Mouse (Mus musculus) heart, adult 11 months (tissue): Measurements from ENCODE around the gene Tbxas1.

Experiments
- DNase-seq: peaks from one replicate; pipeline ENCODE4 v3.0.0; 2022

Tbxas1 gene

DNA sequence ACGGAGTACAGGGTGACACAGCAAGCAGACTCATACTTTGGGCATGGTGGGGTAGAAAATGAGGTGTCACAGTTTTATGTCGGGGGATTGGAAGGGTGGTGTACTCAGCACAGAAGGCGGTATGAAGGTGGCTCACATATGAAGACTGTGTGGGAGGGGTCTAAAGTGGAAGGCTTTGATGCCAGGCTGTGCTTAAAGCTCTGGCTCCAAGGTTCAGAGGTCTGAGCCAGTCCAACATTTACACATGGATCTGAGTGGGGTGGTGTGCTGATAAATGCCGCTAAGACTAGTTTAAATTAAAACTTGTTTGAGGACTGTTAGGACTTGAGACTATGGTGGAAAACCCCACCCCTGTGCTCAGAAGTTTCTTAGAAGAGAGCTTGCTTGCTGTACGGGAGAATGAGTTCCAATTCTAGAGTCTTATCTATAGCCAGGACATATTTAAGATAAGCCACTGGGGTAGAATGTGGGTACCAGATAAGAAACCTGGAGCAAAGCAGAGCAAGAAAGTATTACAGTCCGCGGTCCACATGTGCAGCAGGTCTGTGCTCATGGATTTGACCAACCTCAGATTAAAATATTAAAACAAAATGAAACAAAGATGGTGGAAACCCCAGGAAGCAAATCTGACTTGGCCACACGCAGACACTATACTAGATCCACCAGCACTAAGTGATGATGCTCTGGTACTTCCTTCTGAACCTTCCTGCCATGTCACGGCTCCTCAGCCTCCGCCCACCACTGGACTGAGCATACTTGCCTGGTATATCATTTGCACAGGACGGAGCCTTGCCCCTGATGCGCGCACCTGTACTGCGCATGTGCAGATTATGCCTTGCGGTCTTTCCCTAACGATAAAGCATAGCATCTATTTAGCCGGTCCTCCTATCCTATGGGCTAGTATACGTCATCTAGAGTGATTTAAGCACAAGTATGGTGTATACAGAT is 48.9 kb downstream of the Tbxas1 start:
- no peak for DNase-seq

DNA sequence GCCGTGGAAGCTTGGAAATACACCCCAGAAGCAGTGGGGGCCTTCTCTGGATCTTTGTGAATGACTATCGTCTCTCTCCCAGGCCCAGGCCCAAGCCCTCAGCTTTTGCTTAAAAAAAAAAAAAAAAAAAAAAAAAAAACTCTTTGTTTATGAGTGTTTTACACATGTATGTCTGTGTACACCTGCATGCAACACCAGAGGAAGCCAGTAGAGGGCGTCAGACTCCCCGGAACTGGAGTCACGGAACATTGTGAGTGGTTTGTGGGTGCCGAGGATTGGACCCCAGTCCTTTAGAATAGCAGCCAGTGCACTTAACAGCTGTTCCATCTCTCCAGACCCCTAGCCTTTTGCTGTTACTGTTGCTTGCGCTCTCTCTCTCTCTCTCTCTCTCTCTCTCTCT is 50.5 kb downstream of the Tbxas1 start:
- DNase-seq = no peak

DNA sequence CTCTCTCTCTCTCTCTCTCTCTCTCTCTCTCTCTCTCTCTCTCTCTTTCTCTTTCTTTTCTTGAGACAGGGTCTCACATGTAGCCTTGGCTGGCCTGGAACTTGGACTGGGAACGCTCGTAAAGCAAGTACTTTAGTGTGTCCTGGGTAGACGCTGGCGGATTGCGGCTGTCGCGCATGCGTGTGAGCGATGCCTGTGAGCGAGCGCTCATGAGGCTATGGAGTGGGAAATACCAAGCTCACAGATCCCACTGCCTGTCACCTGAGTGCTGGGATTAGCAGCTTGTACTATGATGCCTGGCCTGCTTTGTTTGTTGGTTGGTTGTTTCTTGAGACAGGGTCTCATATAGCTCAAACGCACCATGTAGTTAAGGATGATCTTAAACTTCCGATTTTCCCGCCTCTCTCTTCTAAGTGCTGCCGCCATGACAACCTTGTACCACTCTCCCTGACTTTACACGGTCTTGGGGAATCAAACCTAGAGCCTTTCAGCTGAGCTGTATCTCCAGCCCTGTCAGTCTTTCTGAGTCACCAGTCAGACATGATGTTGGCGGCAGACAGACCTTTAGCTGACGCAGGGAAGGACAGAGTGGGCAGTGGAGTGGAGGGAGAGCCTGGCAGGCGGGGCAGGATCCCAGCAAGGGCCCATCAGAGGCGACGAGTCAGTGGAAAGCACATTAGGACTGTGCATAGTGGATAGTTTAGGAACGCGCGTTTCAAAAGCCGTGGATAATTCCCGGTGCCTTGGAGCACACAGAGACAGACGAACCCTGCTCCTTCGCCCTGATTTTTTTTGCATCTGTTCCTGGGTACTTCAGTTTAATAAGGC is 51.1 kb downstream of the Tbxas1 start:
- no peak for DNase-seq

DNA sequence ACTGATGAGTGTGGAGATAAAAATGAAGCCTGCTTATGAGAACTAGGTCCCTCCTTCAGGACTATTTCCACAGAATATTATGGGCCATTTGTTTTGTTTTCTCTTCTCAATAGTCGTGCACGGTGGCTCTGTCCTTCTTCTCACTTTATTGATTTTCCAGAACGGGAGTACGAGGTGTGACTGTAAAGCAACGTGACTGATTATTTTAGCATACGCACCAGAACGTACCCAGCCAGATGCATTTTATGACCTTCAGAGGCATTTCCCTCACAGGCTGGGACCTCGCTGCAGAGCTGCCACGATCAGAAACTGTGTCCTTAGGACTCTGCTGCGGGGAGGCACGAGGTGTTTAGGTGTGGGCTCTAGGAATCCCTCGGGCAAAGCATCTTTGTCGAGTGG is 51.8 kb downstream of the Tbxas1 start:
- DNase-seq = no peak

DNA sequence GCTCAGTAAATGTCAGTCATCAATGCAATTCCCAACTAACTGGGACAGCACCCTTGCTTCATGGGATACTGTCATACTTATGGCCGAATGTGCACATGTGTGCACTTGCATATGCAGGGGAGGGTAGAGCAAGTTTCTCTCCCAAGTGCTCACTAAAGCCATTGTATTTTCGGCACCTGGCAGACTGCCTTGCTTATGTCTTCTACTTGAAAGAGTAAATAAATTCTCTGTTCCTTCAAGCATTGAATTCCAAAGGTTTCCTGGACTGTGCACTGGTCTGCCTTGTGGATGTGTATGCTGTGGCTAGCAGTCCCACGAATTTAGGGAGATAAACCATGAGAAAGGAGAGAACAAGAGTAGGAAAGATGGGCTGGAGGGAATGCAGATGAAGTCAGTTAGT is 53.3 kb downstream of the Tbxas1 start:
- no peak for DNase-seq

DNA sequence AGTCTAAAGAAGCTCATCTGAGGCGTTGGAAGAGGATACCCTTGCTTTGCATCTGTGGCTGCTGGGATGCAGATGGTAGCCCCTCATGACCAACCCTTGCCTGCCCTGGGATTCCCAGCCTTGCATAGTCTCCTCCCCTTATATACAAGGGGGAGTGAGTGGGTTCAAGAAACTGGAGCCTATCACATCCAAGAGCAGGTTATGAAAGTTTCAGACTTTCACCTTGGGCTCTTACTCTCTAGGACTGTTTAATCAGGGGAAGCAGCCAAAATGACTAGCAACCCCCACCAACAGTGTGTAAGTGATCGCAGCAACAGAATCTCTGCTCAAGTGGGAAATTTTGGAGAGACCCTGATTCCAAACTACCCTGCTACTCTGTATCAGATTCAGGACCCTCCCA is 60.8 kb downstream of the Tbxas1 start:
- no peak for DNase-seq

DNA sequence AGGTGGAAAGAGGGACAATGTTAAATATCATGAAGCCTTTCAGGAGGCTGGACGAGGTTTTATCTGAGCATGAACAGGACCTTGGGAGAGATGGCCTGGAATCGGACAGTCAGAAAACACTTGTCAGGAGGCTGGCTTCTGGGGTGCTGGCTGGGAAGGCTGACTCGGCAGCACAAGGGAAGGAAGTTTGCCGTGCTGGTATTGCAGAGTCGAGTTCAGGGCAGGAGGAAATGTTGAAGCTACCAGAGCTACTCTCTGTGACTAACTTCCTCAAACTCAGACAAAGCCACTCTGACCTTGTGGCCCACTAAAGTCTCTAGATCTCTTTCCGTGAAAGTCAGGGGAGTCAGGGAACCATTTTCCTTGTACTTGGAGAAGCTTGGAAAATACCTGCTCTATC is 63.2 kb downstream of the Tbxas1 start:
- peak; percentile 96 for DNase-seq

DNA sequence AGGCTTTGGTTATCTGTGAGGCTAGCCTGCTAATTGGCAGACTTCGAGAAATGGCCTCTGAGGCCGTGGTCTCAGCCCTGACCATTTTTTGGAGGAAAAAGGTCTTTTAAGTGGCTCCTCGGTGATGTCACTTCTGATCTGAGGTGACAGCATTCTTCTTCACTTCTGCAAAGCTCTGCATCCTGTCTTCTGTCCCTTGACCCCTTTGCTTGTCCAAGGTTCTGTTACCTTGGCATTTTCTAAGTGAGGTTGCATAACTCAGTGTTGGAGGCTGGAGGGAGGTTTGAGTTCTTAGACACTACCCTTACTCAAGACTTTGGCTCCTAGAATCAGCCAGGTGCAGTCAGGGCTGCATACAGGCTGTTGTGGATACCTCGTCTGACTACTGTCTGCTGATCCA is 63.9 kb downstream of the Tbxas1 start:
- DNase-seq = no peak

DNA sequence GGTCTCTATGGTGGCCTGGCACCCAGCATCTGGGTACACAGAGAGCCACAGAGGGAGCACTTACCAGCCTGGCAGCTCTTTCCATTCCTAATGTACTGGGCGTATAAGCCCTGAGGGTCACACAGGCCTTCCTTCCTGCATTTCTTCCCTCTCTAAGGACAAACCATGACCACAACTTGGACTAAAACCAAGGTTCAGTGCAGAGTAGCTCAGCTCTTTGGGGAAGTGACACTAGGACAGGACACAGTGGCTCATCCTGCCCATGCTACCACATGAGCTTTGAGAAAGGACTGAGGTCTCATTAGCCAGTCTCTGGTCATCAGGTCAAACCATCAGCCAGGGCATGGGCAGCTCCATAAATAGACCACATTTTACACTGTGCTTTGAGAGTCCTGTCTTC is 65.8 kb downstream of the Tbxas1 start:
- DNase-seq = peak; percentile 97

DNA sequence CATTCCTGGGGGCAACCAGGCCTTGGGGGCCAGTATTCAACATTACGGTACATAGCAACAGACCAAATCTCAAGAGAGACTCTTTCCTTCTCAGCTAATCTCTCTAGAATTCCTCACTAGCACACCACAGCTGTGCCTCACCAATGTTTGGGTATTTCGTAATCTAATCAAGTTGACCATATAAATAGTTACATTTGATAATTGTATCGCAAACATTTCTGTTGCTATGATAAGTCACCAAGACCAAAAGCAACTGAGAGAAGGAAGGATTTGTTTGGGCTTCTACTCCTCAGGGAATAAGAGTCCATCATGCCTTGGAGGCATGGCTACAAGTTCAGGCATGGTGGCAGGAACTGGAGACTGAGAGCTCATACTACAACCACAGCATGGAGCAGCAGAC is 67.6 kb downstream of the Tbxas1 start:
- DNase-seq = no peak

DNA sequence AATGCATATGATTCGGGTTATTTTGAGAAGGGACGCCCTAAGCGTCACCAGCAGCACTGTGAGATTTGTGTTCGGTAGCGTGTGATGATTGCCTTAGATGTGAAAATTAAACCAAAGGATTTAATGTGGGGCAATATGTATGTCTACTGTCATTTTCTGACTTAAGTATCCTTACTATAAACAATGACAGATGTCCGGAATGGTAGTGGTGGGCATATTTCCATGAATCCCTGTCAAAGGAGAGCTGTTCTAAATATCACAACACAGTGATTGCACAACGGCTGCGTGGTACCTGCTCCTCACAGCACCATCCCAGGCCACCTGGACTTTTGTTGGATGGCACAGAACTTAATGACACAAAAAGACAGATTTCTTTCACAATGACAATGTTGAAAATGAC is 69.2 kb downstream of the Tbxas1 start:
- peak; percentile 48 for DNase-seq

DNA sequence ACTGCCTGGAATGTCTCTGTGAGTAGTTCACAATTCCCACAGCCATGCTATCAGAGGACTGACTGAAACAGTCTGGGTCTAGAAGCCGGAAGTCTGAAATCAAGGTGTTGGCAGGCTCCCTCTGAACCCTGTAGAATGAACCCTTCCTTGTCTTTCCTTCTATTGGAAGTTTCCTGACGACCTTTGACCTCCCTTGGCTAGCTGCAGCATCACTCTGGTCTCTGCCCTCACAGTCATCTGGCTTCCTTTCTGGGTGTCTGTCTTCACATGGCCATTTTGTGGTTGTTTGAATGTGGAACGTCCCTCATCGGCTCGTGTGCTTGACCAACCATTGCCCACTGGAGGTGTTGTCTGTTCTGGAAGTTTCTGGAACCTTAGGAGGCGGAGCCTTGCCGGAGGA is 69.6 kb downstream of the Tbxas1 start:
- DNase-seq = no peak

DNA sequence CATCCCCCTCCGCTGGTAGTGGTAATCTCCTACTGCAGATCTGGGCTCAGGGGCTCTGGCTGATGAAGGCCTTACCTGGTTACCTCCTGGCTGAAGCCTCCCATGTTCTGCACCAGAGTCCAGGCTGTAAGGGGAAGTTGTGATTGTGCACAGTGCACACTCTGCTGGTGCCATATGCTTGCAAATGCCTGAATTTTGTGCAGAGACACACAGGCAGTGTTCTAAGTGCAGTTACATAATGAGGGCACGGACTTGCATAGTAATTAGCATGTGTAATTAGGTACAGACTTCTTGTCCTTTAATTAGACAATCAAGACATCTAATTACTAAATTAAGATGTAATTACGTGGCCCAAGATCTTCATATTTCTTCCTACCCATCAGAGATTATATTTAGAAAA is 70.5 kb downstream of the Tbxas1 start:
- no peak for DNase-seq

DNA sequence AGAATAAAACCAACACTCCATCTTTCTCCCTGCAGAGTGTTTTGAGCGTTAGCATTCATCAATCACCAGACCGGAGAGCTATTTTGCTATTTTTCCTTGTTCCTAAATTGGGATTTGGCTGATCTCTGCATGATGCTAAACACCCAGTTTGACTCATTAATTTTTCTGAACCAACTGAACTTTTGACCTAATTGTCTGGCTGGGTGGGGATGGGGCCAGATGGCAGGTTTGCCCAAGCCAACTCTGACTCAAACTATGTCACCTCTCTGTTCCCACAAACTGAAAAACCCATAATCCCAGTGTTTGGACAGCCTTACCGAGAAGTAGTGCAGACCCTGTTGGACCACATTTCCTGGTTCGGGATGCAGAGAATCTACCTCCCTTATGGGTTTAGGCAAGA is 72.1 kb downstream of the Tbxas1 start:
- DNase-seq = no peak

DNA sequence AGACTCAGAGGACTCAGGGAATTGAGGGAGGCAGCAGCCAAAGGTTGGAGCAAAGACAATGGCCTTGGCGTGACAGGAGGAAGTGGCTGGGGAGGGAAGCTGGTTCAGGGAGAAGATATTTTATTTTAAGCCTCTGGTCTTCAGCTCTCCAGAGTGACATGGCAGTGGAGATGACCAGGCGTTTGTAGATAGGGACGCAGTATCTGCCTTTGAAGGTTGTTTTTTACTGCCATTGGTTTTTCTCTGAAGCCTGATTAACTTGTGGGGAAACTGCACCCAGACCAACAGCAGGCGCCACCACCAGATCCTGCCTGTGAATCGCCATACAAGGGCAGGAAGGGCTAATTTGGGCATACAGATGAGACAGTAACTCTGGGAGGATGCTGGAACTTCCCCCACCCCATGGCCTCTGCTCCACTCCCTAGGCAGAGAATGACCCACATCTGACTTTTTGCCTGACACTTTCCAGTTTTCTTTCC is 74.5 kb downstream of the Tbxas1 start:
- peak; percentile 96 for DNase-seq

DNA sequence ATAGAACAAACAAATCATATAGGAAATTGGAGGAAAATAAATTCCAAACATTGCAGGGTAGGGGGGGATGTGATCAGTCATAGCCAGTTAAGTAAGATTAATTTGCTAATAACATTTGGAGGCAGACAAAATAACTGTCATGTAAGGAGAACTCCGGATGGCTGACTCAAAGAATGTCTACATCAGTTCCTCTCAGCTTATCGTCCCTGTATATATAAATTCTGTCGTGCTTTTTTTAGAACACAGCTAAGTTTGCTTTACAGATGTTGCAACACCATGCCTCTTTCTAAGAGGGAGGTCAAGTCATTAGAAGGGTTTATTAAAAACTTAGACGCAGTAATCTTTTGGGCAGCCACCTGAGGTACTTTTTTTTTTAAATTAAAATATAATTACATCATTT is 75.1 kb downstream of the Tbxas1 start:
- DNase-seq = no peak

DNA sequence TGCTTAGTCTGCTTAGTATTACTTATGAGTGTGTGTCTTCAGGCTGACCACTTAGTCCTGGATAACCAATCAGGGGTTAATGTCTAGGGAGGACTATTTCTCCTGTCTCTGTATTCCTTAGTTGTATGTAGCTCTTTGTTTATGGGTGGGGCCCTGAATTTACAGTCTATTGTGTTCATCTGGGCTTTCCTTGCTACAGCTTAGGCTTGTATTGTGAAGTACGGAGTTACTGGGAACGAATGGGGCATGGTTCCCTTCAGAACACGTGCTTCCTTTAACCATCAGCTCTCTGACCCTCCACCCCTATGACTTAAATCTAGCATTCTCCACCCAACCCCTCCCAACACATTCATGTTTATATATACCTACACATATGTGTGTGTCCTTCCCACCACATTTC is 75.6 kb downstream of the Tbxas1 start:
- no peak for DNase-seq

DNA sequence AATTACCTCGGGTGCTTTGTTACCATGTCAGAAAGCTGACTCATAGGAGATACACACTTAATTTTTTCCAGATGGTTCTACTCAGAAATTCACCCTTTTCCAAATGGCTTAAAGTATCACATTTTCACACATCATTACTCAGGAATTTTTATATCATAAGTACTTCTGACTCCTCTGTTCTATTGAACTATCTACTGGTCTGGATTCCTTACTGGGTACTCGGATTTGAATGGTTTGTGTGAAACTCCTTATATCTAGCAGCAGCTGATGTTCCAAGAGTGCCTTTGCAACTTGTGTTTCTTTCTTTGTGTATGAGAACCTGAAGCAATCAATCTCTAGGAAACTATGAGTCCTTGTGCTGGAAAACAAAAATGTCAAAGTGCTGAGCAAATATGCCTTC is 81.4 kb downstream of the Tbxas1 start:
- no peak for DNase-seq

DNA sequence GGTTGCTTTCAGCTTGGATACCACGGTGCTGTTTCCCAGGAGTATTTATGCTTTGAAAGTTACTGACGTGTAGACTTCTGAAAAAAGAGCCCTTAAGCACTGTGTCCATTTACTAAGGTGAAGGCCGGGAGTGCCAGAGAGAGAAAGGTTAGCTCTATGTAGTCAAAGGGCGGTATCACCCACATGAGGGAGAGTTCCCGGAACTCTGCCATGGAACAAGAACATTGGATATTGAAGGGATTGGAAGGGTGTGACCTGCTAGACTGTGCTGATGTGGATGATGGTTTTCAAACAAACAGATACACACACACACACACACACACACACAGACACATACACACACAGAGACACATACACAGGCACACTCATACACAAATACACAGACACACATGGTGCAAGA is 82.0 kb downstream of the Tbxas1 start:
- DNase-seq = no peak

DNA sequence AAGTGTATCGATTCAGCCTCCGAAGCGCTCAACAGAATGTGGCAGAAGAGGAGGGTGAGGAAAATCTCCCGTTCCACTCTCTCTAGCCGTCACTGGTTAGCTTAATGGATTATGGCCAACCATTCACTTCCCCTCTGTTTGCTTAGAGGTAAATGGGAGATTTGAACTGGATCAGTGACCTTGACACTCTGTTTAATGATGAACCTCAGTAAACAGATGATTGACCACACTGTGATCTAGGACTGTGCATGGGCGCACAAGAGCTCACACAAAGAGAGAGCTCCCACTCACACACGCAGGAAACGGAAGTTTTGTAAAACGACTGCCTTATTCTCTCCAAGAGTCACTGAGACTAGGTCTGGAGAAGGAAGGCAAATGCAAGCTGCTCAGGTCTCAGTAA is 84.3 kb downstream of the Tbxas1 start:
- no peak for DNase-seq

DNA sequence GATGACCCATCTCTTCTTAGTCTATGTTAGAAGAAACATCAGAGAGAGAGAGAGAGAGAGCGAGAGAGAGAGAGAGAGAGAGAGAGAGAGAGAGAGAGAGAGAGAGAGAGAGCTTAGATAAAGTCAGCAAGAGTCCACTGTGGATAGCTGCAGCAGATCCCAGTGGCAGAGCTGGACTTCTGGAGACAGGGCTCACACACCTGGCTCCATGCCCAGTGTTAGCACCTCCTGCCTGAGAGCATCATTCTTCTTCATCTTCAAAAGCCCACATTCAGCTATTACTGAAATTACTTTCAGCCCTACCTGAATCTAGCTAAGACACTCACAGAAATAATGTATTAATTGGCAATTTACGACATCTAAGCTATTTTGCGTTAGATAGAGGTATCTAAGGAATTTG is 85.2 kb downstream of the Tbxas1 start:
- no peak for DNase-seq

DNA sequence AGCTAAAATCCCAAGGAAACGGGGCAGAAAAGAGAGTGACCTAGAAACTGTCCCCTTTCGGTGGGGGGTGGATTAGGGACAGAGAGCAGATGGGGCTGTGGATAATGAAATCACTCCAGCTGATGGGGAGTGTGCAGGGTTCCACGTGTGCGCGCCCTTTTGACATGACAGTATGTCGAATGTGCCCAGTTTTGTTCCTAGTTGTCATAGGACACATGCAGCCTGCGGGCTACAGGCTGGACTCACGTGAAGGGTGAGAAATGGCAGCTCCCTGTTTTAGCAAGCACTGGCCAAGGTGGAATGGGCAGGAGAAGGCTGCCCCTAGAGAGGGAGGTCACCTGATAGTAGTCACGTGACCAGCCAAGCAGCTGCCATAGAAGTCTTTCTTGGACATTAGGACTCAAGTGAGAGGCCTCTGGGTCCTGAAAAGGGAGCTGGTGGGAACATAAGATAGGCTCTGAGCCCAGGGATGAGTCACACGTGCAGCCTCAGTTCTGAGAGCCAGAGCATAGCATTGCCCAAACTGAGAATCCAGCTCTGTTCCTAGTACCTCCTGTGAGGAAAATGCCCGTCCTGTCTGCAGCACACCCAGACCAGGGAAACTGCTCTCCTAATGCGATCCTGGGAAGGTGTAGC is 85.7 kb downstream of the Tbxas1 start:
- peak; percentile 95 for DNase-seq

DNA sequence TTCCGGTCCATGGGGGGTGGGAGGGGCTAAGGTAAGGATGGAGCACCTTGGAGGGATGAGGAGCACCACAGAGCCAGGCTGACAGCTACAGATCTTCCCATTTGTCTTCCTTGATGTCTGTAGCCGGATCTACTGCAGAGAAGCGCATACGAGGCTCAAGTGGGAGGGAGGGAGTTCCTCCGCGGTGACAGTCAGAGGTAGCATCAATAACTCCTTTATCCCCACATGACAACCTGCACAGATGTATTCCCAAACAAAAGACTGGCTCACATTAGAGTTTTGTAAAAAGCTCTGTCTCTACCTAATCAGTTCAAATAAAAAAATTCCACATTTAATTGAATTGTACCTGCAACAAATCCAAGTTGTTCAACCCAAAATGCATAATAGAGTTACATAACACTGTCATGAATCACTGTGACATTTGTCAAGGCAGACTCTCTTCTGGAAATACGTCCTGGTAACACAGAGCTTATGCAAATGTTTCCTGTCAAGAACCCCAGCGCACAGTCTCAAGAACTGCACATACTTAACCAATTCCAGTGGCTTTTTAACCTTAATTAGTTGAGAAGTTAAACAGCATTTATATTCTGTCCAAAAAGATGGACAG is 86.3 kb downstream of the Tbxas1 start:
- no peak for DNase-seq
